Mouse (Mus musculus): ENCODE measurements at regions not wholly inside any gene's neighbourhood (a gene's known extent, or its start where the extent isn't known, plus 50 kb on each side); places are given as distances from the start of the nearest gene placed in this dataset.

GRCm38 (mm10) chr4:84037535-84037934 lies 512.2 kb downstream of the Ccdc171 start:
- DNase-seq = no peak

DNA sequence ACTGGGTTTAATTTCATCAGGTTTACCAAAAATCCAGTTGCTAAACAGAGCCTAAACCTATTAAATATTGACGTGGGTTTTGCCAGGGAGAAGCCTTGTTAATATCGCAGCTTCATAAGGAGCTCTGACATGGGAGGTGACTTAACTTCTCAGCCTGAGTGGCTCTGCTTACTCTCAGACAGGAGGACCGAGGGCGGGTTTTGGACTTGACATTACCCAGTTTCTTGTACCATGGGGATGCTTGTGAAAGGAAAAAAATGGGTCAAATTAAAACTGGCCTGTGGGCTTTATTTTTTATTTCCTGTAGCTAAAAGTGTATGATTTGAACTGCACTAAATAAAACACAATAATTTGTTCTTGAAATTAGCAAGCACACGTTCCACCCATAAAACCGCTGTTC lies 524.9 kb downstream of the Ccdc171 start:
- DNase-seq = no peak

GRCm38 (mm10) chr4:84056863-84057502 lies 531.6 kb downstream of the Ccdc171 start:
- DNase-seq = no peak

DNA sequence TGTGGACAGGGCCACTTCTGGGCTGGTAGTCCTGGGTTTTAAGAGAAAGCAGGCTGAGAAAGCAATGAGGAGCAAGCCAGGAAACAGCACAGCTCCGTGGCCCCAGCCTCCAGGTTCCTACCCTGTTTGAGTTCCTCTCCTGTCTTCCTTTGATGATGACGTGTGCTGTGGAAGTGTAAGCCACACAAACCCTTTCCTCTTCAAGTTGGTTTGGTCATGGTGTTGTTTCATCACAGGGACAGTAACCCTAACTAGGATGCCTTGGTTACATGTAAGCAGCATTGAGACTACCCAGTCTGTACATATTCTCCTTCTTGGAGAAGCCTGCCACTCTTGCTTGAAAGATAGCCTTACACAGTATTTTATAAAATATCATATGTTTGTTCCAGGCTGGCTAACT lies 534.8 kb downstream of the Ccdc171 start:
- no peak for DNase-seq

- no peak for DNase-seq
Observed at GRCm38 (mm10) chr4:84063755-84064154, 538.4 kb downstream of the Ccdc171 start.

GRCm38 (mm10) chr4:84064614-84065456 lies 539.5 kb downstream of the Ccdc171 start:
- DNase-seq = peak; percentile 79

- DNase-seq = no peak
Observed at GRCm38 (mm10) chr4:84065457-84066124, 540.2 kb downstream of the Ccdc171 start.

- peak; percentile 21 for DNase-seq
Observed at GRCm38 (mm10) chr4:84067931-84068575, 542.7 kb downstream of the Ccdc171 start.

DNA sequence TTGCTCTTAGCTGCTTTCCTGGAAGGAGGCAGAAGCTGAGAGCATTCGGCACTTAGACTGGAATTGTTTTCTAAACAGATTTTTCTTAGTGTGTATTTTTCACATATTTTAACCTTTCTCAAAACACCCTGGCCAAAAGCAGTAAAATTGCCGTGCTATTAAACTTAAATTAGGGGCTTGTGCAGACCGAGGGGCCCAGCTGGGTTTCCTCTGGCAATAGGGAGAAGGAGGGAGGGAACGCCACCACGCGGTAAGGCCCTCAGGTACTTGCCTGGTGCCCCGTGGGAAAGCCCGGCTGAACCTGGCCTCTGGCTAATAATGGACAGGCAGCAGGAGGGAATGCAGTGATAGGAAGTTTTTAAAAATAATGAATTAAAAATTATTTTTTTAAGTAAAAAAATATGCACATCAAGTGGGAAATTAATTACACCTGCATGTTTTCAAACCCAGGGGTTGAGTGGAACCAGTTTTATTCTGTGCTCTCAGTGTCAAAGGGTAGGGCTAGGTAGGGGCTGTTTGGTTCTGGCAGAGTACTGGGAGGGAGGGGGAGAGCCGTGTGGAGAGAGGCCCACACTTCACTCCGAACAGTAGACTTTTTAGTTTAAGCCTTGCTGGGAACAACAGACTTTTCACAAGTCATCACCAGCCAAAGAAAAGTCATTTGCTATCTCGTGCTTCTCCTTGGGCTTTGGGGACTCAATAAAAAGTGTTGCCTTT lies 543.8 kb downstream of the Ccdc171 start:
- peak; percentile 8 for DNase-seq

DNA sequence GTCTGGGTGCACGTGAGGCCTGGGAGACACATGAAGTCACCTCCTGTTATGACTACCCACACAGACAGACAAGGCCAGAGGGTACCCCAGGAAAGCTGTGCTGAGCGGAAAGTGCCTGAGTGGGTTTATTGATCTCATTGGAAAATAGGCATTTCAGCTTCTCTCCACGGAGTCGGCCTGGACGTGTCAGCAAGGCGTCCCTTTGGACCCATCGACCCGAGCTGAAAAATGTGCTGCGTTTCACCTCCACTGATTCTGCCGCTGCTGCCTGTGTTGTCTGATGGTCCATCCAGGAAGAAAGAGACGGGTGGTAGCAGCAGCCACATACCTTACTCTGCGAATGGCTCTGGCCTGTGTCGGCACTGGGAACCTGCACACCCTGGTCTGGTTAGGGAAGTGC lies 544.3 kb downstream of the Ccdc171 start:
- no peak for DNase-seq

DNA sequence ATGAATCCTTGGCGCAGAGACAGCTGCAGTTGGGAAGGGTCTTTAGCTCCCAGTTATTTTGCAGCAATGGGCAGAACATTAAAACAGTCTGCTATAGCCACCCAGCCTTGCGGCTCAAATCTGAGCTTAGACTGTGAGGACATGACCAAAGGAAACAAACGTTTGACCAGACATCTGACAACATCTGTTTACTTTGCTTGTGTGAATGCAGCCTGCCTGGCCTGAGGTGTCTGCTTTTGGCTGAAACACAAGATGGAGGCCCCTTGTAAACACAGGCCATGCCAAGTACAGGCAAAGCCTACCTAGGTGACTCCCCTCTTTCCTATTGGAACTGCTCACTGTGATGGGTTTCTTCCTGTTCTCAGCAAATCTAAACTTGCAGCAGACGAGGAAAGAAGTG lies 544.7 kb downstream of the Ccdc171 start:
- no peak for DNase-seq

DNA sequence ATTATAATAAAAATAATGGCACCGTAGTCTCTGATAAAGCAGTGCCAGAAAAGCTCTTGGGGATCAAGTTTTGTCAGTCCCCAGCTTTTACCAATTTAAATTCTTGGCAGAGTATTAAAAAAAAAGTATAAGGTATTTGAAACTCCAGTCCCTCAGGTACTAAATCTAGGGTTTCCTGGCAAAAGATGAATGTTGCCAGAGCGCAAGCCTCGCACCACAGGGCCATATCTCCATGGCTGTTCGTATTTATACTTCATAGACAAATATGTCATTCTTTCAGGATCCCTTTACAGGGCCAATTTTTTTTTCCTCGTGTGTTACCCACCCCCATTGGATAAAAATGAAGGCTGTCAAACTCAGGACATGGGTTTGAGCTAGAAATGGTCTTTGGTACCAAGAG lies 546.8 kb downstream of the Ccdc171 start:
- DNase-seq = no peak

- DNase-seq = no peak
Observed at GRCm38 (mm10) chr4:84076526-84076925, 551.2 kb downstream of the Ccdc171 start.

- DNase-seq = no peak
Observed at GRCm38 (mm10) chr4:84079516-84079915, 554.2 kb downstream of the Ccdc171 start.

DNA sequence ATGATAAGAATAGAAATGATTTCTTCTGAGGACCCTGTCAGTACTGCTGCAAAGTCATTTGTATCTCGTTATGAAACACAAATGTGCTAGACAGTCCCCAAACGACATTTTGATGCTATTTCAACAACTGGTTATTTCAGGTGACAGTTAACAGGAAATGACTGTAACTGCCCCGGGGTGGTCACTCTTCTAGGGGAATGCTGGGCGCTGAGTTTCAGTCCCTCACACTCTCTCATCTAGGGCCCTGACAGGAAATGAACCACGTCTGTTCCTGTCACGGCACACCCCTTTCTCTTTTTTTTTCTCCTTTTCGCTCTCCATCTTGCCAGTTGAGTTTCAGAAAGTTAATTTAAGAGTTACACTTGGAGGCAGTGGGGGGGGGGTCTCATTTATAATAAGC lies 556.2 kb downstream of the Ccdc171 start:
- no peak for DNase-seq

GRCm38 (mm10) chr4:84088166-84088565 lies 562.8 kb downstream of the Ccdc171 start:
- DNase-seq = peak; percentile 67

DNA sequence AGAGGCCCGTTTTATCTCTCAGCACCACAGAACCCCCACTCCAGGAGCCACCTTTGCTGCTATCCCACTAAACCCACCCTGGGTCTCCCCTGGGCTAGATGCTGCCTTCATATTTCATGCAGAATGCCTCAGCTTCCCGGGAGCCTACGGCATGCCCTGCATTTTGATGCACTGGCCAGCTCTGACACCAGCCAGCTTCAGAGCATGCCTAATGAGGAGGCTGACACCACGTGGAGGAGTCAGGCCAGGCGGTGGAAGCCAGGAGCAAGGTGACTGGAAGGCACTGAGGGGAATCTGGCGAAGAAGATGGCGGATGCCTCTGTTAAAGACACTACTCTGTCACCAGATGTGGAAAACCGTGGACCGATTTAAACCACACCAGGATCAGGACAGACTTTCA lies 567.2 kb downstream of the Ccdc171 start:
- no peak for DNase-seq

GRCm38 (mm10) chr4:84095237-84095636 lies 569.9 kb downstream of the Ccdc171 start:
- no peak for DNase-seq

GRCm38 (mm10) chr4:84096081-84096480 lies 570.7 kb downstream of the Ccdc171 start:
- DNase-seq = no peak

- no peak for DNase-seq
Observed at GRCm38 (mm10) chr4:84099071-84099470, 573.7 kb downstream of the Ccdc171 start.

DNA sequence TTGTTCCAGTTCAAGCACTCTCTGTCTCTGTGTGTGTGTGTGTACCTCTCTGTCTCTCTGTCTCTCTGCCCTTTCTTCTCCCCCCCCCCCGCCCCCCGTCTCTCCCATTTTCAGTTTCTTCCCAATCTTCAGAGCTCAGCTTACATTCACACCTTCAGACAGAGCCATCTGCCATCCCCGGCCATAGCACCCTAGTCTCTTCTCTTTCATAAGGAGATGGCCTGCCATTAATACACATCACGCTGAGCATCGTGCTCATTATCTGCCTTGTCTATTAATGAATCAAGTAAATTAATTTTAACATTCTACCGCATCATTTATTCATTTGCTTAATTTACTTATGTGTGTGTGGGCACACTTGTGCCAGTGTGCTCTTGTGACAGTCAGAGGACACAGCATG lies 573.2 kb downstream of the Bnc2 start:
- DNase-seq = no peak

- DNase-seq = no peak
Observed at GRCm38 (mm10) chr4:84102736-84103135, 572.3 kb downstream of the Bnc2 start.

DNA sequence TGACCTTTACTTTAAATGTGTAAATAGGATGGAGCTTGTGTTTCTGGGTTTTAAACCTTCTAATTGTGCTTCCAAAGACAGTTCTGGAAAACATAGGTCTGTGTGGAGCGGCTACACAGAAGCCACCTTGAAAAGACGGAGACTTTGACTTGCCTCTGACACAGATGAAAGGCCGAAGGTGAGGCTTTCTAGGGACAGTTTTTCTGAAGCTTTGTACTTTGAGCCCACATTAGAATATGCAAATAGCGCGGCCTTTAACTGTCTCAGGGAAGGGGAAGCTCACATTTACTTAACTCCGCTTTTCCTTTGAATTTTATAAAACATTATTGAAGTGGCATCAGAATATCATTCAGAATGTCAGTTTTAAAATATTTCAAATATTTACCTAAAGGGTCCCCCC lies 566.5 kb downstream of the Bnc2 start:
- peak; percentile 47 for DNase-seq

Data from kidney, postnatal 14 days (tissue).